Mouse (Mus musculus) duodenum, adult 2 months (tissue): ENCODE data around the gene Cog4. TPM values are rescaled to one million over a fixed set of nuclear protein-coding genes. Genes with fewer than 3 reads are reported as not detected.

ENCODE experiments used
- polyA plus RNA-seq: library from polyadenylated mRNA; depleted of rRNA; stranded (reverse); fragments of >200 nt; gene quantifications from 2 replicates; pipeline ENCODE4 v1.2.3, GENCODE M21; 2012; ENCODE audit warnings: low replicate concordance; rRNA removed

Cog4 gene
- polyA plus RNA-seq = 15.1 and 20.0 TPM in 2 replicates

DNA sequence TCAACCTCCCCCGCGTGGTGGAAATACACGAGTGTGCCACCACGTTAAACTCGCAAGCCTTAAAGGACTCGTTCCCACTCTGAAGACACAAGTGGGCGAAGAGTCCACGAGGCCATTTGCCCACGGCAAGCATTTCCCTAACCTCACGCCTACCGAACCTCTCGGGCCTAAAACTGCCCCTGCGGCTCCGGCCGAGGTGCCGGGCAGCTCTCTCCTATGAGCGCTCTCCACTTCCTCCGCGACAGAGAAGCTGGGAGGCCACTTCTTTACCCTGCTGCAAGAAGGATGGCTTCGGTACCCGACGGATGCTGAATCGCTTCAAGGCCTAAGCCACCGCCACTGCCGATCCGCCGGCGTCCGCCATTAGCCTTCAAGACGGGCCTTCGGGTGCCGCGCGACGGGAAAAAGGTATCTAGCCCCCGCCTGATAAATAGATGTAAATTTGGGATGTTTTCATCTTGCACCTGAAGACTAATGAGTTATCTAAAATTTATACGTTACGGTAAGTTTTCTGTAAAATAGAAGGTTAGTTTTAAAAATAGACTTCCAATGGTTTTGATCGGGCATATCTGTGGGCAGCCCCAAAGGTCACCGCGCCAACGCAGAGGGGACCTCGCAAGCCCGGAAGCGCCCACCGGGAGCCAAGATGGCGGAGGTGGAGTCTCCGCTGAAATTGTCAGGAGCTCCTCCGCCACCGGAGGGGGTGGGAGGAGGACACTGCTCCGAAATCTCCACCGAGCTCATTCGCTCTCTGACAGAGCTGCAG, at the start of gene Cog4, which contains the start of gene Sf3b3:
Gene Cog4 (plus strand): TSS at position 196 of the 766 bp plus-strand sequence.
Gene Sf3b3 (minus strand): TSS at position 383 of the 766 bp plus-strand sequence.

DNA sequence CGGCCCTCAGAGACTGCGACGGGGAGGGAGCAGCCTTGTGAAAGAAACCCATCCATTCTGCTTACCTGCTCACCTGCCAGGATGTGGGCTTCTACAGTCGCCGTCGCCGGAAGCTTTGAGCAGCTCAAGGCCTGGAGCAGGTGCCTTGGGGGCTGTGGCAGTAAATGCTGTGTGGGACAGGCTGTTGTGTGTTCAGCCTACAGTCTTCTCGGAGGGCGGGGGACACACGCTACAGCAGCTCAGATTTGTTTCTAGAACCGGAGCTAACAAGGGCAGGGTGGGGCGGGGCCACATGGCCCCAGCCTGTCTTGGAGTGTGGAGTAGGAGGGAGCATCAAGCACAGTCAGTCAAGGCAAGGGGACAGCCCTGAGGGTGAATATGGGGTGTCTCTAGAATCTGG, 40.7 kb upstream of the Cog4 start, which contains the start of gene Il34:
Gene Il34 (minus strand): TSS at position 256 of the 400 bp plus-strand sequence.

GRCm38 (mm10) chr8:110901839-110902578, 55.6 kb downstream of the Cog4 start, which contains the start of gene Fuk:
TSS of gene Fuk (minus strand) at chr8:110902488.

DNA sequence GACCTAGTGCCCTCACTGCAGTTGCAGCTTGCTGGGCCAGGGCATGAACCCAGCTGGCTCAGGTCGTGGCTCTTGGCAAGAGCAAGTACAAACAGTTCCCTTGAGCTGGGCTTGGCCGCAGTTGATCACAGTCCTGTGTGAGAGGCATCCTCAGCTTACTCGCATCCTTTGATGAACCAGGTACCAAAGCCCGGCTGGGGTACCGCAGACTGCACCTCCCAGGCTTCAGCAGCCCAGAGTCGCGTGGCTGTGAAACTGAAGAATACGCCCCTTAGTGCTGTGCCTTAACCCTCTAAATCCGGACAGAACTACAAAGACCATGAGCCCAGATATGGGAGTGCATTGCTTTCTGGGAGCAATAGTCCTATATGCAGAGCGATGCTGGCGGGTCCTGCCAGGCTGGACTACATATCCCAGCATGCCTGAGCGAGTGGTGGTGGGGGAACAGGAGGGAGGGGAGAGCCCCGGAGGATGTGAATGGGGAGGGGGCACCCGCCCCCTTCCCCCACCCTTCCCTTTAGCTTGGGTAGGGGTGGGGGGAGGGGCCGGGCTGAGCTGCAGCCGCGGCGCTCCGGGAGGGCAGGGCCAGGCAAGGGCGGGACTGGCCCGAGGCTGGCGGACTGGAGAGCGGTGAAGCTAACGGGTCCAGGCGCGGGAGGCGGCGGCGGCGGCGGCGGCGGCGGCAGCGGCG, 73.1 kb downstream of the Cog4 start, which contains the start of gene St3gal2:
Gene St3gal2 (plus strand): TSS at position 582 of the 691 bp plus-strand sequence.

Other genes starting within 250 kb of the Cog4 start
- gene Vac14, start 228.0 kb upstream of the Cog4 start, polyA plus RNA-seq = 25.2 and 26.4 TPM in 2 replicates
- gene Mtss1l, start 125.1 kb upstream of the Cog4 start, polyA plus RNA-seq = 15.4 and 29.1 TPM in 2 replicates
- gene Il34, start 40.7 kb upstream of the Cog4 start, polyA plus RNA-seq = 18.2 and 27.3 TPM in 2 replicates
- gene Sf3b3, start 187 bp downstream of the Cog4 start, polyA plus RNA-seq = 7.9 and 12.4 TPM in 2 replicates
- 21.9 and 35.1 TPM in 2 replicates for gene Fuk, start 55.9 kb downstream of the Cog4 start, polyA plus RNA-seq
- 3.6 and 5.6 TPM in 2 replicates for gene St3gal2, start 73.3 kb downstream of the Cog4 start, polyA plus RNA-seq
- gene Ddx19a, start 151.2 kb downstream of the Cog4 start, polyA plus RNA-seq = 4.9 and 13.8 TPM in 2 replicates
- 0.46 and 1.3 TPM in 2 replicates for gene Ddx19b, start 185.2 kb downstream of the Cog4 start, polyA plus RNA-seq
- gene Aars, start 186.5 kb downstream of the Cog4 start, polyA plus RNA-seq = 14.0 and 14.7 TPM in 2 replicates
- gene Exosc6, start 209.7 kb downstream of the Cog4 start, polyA plus RNA-seq = 17.3 and 43.6 TPM in 2 replicates
- gene Clec18a, start 245.8 kb downstream of the Cog4 start, polyA plus RNA-seq = not detected in 2 replicates
- 0.72 and 5.9 TPM in 2 replicates for gene Pdpr, start 248.0 kb downstream of the Cog4 start, polyA plus RNA-seq